Mouse (Mus musculus): Measurements from ENCODE around the gene Dpt. TPM values are rescaled to one million over a fixed set of nuclear protein-coding genes. Genes with fewer than 3 reads are reported as not detected.

The Dpt gene
- total and polyA plus RNA-seq, 3 experiments: not detected

- no peaks in the 10 kb centered on the region for H3K36me3 ChIP-seq (replicated peaks in 1 of 2; ENCODE audit: control insufficient read depth in 1 of 2, insufficient read depth in 1 of 2, low read length in 1 of 2)
- in situ Hi-C loops (cut with MboI; ENCODE audit: low pct_ligation_motif_present, low pct_unique_long_range_greater_than_20kb, low sequenced_read_pairs): no loop called here
Measured at GRCm38 (mm10) chr1:164824896-164825295, 28.5 kb downstream of the Dpt start.

DNA sequence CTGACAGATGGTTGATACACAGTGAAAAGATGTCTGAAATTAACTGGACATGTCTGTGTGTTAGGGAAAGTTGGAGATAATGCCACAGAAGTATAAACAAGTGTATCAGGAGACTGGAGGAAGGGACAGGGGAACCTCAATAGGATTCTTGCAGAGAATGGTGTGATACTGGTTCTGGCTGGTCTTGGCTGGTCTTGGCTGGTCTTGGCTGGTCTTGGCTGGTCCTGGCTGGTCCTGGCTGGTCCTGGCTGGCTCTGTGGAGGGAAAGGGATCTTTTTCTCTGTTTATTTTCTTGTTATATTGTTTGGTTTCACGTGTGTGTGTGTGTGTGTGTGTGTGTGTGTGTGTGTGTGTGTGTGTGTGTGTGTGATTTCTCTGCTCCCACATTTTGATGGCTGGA is 33.4 kb downstream of the Dpt start:
- in situ Hi-C loops (cut with MboI; ENCODE audit: low pct_ligation_motif_present, low pct_unique_long_range_greater_than_20kb, low sequenced_read_pairs): no loop called here
- no peak for TF ChIP-seq EP300 (IDR thresholded peaks at IDR 0.05; ENCODE audit: low read length)
- TF ChIP-seq GABPA (IDR thresholded peaks at IDR 0.05; ENCODE audit: insufficient replicate concordance, low read depth, low read length): no peak
- no peak for TF ChIP-seq NELFE (IDR thresholded peaks at IDR 0.05; ENCODE audit: low read depth, low read length)
- TF ChIP-seq JUND (conservative IDR thresholded peaks at IDR 0.05; ENCODE audit: low read depth, low read length): no peak
- TF ChIP-seq MXI1 (IDR thresholded peaks at IDR 0.05; ENCODE audit: low read depth, low read length): no peak
- no peaks in the 10 kb centered on the region for H3K9me3 ChIP-seq (replicated peaks; ENCODE audit: low read length)
- H3K27me3 ChIP-seq (replicated peaks): no peaks in the 10 kb centered on the region
- H3K27ac ChIP-seq (ENCODE audit: insufficient read depth, low read depth): no peak overlapping the region
- DNase-seq (ENCODE audit: extremely low read depth): no peak
- dilution Hi-C loops (cut with MboI; ENCODE audit: extremely low pct_ligation_motif_present, extremely low pct_unique_long_range_greater_than_20kb, low sequenced_read_pairs): no loop called here
- no peaks in the 10 kb centered on the region for H3K79me2 ChIP-seq (replicated peaks; ENCODE audit: control insufficient read depth, extremely low read depth, insufficient read depth, poor library complexity, severe bottlenecking)
- no peak overlapping the region for H3K9ac ChIP-seq (ENCODE audit: insufficient read depth, low read depth)
- H3K36me3 ChIP-seq (replicated peaks in 1 of 2; ENCODE audit: control insufficient read depth in 1 of 2, insufficient read depth in 1 of 2, low read length in 1 of 2): no peaks in the 10 kb centered on the region
- no peak overlapping the region for H3K4me3 ChIP-seq (replicated peaks in 1 of 3; ENCODE audit: low read depth in 2 of 3, low read length in 2 of 3, poor library complexity in 1 of 3)
- no peaks in the 10 kb centered on the region for H3K4me1 ChIP-seq (ENCODE audit: control insufficient read depth in 1 of 2, insufficient read depth in 2 of 2)
- no peak overlapping the region for H3K4me2 ChIP-seq (ENCODE audit: insufficient read depth, low read depth, poor library complexity, severe bottlenecking)

More at GRCm38 (mm10) chr1:164824896-164825295, 28.5 kb downstream of the Dpt start:
- no peak overlapping the region for H3K27ac ChIP-seq (ENCODE audit: insufficient read depth, low read depth)
- no peak overlapping the region for H3K4me3 ChIP-seq (replicated peaks in 1 of 3; ENCODE audit: low read depth in 2 of 3, low read length in 2 of 3, poor library complexity in 1 of 3)
- no peak for TF ChIP-seq SIN3A (IDR thresholded peaks at IDR 0.05; ENCODE audit: low read length)
- no peak for TF ChIP-seq ELF1 (IDR thresholded peaks at IDR 0.05; ENCODE audit: low read depth, low read length)
- TF ChIP-seq E2F4 (IDR thresholded peaks at IDR 0.05; ENCODE audit: insufficient replicate concordance, low read depth, low read length): no peak
- TF ChIP-seq TCF12 (IDR thresholded peaks at IDR 0.05; ENCODE audit: low read depth, low read length): no peak
- TF ChIP-seq JUN (IDR thresholded peaks at IDR 0.05; ENCODE audit: insufficient read depth, low read depth, low read length): no peak
- TF ChIP-seq ZMIZ1 (IDR thresholded peaks at IDR 0.05; ENCODE audit: low read depth, low read length): no peak
- TF ChIP-seq PAX5 (IDR thresholded peaks at IDR 0.05; ENCODE audit: low read length): no peak
- no peak for TF ChIP-seq MXI1 (IDR thresholded peaks at IDR 0.05; ENCODE audit: low read depth, low read length)
- TF ChIP-seq RCOR1 (conservative IDR thresholded peaks at IDR 0.05; ENCODE audit: low read depth, low read length): no peak
- TF ChIP-seq ETS1 (conservative IDR thresholded peaks at IDR 0.05; ENCODE audit: low read depth, low read length): no peak
- no peak for TF ChIP-seq IRF4 (IDR thresholded peaks at IDR 0.05; ENCODE audit: low read depth, low read length)
- TF ChIP-seq POLR2A (IDR thresholded peaks at IDR 0.05; ENCODE audit: low read depth, low read length): no peak
- TF ChIP-seq CHD2 (IDR thresholded peaks at IDR 0.05; ENCODE audit: low read length): no peak
- no peak for TF ChIP-seq BHLHE40 (IDR thresholded peaks at IDR 0.05; ENCODE audit: low read depth, low read length)
- TF ChIP-seq UBTF (IDR thresholded peaks at IDR 0.05; ENCODE audit: low read depth, low read length): no peak
- no peak for TF ChIP-seq MAZ (IDR thresholded peaks at IDR 0.05; ENCODE audit: low read depth, low read length)
- TF ChIP-seq SMC3 (IDR thresholded peaks at IDR 0.05; ENCODE audit: low read depth, low read length): no peak
- TF ChIP-seq MYC (IDR thresholded peaks at IDR 0.05; ENCODE audit: low read depth, low read length): no peak
- no peaks in the 10 kb centered on the region for H3K79me2 ChIP-seq (replicated peaks; ENCODE audit: control insufficient read depth, extremely low read depth, insufficient read depth, poor library complexity, severe bottlenecking)
- no peaks in the 10 kb centered on the region for H3K9me3 ChIP-seq (replicated peaks; ENCODE audit: low read length)
- DNase-seq (ENCODE audit: extremely low read depth): no peak
- dilution Hi-C loops (cut with MboI; ENCODE audit: extremely low pct_ligation_motif_present, extremely low pct_unique_long_range_greater_than_20kb, low sequenced_read_pairs): no loop called here
- no peak overlapping the region for H3K9ac ChIP-seq (ENCODE audit: insufficient read depth, low read depth)
- H3K4me2 ChIP-seq (ENCODE audit: insufficient read depth, low read depth, poor library complexity, severe bottlenecking): no peak overlapping the region
- H3K27me3 ChIP-seq (replicated peaks): no peaks in the 10 kb centered on the region
- no peaks in the 10 kb centered on the region for H3K4me1 ChIP-seq (ENCODE audit: control insufficient read depth in 1 of 2, insufficient read depth in 2 of 2)

Measured in CH12.LX (cell line).